Mouse (Mus musculus) limb, embryonic 10.5 days (tissue): Measurements from ENCODE around the gene Ggt1. TPM values are rescaled to one million over a fixed set of nuclear protein-coding genes. Genes with fewer than 3 reads are reported as not detected.
"Not testable (repeated sequence)": the region's sequence is repeated elsewhere in the genome, so short reads cannot be mapped to it uniquely, and the experiment has no call there.

Source experiments
- DNase-seq: peaks from one replicate; pipeline ENCODE4 v3.0.0-alpha.2; 2017; ENCODE audit warnings: low spot score
- H3K27ac ChIP-seq: fragments of 300-500 bp; sonication (generic); 2 replicates; pipeline ENCODE4 v1.5.1; 2016; ENCODE audit warnings: mild to moderate bottlenecking
- H3K27me3 ChIP-seq: fragments of 300-500 bp; sonication (generic); 2 replicates; pipeline ENCODE4 v1.6.1; 2016; ENCODE audit warnings: low read depth, mild to moderate bottlenecking; ENCODE audit not compliant: poor library complexity, severe bottlenecking
- H3K36me3 ChIP-seq: fragments of 300-500 bp; sonication (generic); 2 replicates; pipeline ENCODE4 v1.6.1; 2016; ENCODE audit warnings: mild to moderate bottlenecking, moderate library complexity
- H3K4me1 ChIP-seq: fragments of 300-500 bp; sonication (generic); 2 replicates; pipeline ENCODE4 v1.6.1; 2016
- H3K4me3 ChIP-seq: fragments of 300-500 bp; sonication (generic); 2 replicates; pipeline ENCODE4 v1.5.1; 2016; ENCODE audit warnings: mild to moderate bottlenecking, moderate library complexity
- H3K9me3 ChIP-seq: fragments of 300-500 bp; sonication (generic); replicated peaks from 2 replicates; pipeline ENCODE4 v1.6.1; 2016; ENCODE audit warnings: mild to moderate bottlenecking
- WGBS: fragments of 180-500 bp; shearing (Covaris S2); methylation state at CpG from one replicate; pipeline ENCODE4 v1.1.7; 2016; 5-methylcytosine and 5-hydroxymethylcytosine counted together
- polyA plus RNA-seq: library from polyadenylated mRNA; unstranded; fragments of >200 nt; fragmentation: Nextera tagmentation; extraction: Ambion mirVana; gene quantifications from 2 replicates; pipeline ENCODE4 v1.2.1, GENCODE M21; 2016

The Ggt1 gene
- polyA plus RNA-seq, 1 experiment from 2014 or later, result 1.3 TPM

GRCm38 (mm10) chr10:75525450-75525849 is 36.0 kb upstream of the Ggt1 start:
- H3K27ac ChIP-seq, H3K4me3 ChIP-seq, H3K27me3 ChIP-seq, DNase-seq, H3K9me3 ChIP-seq: not testable (repeated sequence)
- Histone ChIP-seq H3K4me1 (peaks cover 13% of the 10 kb centered on the region), H3K36me3 (peaks cover 93% of the 10 kb centered on the region)
- WGBS, result 95% methylated on average over 9 of the region's 9 CpGs

DNA sequence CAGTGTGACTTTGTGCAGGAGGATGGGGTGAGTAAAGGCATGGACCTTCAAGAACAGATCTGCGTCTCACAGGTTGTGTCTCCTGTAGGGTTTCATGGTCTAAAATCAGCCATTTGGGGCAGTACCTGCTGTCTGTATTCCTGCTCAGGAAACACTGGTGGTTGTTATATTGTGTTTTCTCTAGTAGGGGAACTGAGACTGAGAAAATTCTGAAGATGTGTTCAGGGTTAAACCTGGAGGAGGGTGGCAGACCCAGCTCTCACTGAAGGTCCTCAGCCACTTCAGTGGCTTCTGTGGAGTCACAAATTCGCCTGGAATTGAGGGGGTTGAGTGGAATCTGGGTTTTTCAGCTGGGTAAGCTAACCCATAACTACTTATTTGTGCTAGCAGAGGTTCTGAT is 31.1 kb upstream of the Ggt1 start:
- no peaks in the 10 kb centered on the region for H3K9me3 ChIP-seq
- no peak overlapping the region for H3K27ac ChIP-seq
- H3K4me1 ChIP-seq, result no peaks in the 10 kb centered on the region
- peaks cover 94% of the 10 kb centered on the region for H3K36me3 ChIP-seq
- no peaks in the 10 kb centered on the region for H3K27me3 ChIP-seq
- WGBS, result 91% methylated on average over 2 of the region's 2 CpGs
- no peak overlapping the region for H3K4me3 ChIP-seq
- DNase-seq, result no peak

GRCm38 (mm10) chr10:75531532-75532090 is 29.8 kb upstream of the Ggt1 start:
- DNase-seq, result no peak
- Histone ChIP-seq H3K27me3 (no peaks in the 10 kb centered on the region), H3K9me3 (no peaks in the 10 kb centered on the region), H3K4me1 (no peaks in the 10 kb centered on the region), H3K4me3 (no peak overlapping the region), H3K36me3 (peaks cover 94% of the 10 kb centered on the region), H3K27ac (no peak overlapping the region)
- 96% methylated on average over 9 of the region's 9 CpGs for WGBS

GRCm38 (mm10) chr10:75534216-75534615 is 27.2 kb upstream of the Ggt1 start:
- Histone ChIP-seq H3K27ac (no peak overlapping the region), H3K4me3 (no peak overlapping the region), H3K27me3 (no peaks in the 10 kb centered on the region), H3K36me3 (peaks cover 73% of the 10 kb centered on the region), H3K9me3 (no peaks in the 10 kb centered on the region), H3K4me1 (no peaks in the 10 kb centered on the region)
- no peak for DNase-seq
- WGBS, result 95% methylated on average over 8 of the region's 8 CpGs

- Histone ChIP-seq H3K4me1 (no peaks in the 10 kb centered on the region), H3K27ac (no peak overlapping the region), H3K36me3 (peaks cover 68% of the 10 kb centered on the region), H3K4me3 (no peak overlapping the region), H3K9me3 (no peaks in the 10 kb centered on the region), H3K27me3 (no peaks in the 10 kb centered on the region)
- DNase-seq, result no peak
- 90% methylated on average over 8 of the region's 8 CpGs for WGBS
These were observed 26.5 kb upstream of the Ggt1 start for GRCm38 (mm10) chr10:75534934-75535333.

- no peak for DNase-seq
- H3K36me3 ChIP-seq, result peaks cover 63% of the 10 kb centered on the region
- 95% methylated on average over 2 of the region's 2 CpGs for WGBS
These were observed 26.0 kb upstream of the Ggt1 start for GRCm38 (mm10) chr10:75535423-75535822.

DNA sequence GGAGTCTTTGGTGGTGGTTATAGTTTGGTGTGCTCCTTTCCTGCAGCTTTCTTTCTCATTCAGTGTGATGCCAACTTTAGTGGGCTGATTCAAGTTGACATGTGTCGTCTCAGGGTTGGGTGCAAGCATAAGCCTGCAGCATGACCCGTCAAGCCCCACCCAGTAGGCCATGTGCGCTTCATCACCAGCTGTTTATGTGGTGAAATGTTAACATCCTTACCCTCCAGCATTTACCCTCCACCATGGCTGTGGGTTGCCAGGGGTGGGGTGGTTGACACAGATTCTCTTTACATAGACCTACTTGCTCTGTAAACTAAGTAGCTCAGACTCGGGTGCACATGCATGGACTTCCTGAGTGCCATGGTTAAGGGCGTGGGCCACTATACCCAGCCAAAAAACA is 25.3 kb upstream of the Ggt1 start:
- Histone ChIP-seq H3K36me3 (peaks cover 57% of the 10 kb centered on the region), H3K4me1 (no peaks in the 10 kb centered on the region)
- WGBS, result 95% methylated on average over 5 of the region's 5 CpGs

More at GRCm38 (mm10) chr10:75535423-75535822, 26.0 kb upstream of the Ggt1 start:
- Histone ChIP-seq H3K4me3 (no peak overlapping the region), H3K9me3 (no peaks in the 10 kb centered on the region), H3K27ac (no peak overlapping the region), H3K27me3 (no peaks in the 10 kb centered on the region), H3K4me1 (no peaks in the 10 kb centered on the region)

GRCm38 (mm10) chr10:75547901-75548300 is 13.5 kb upstream of the Ggt1 start:
- no peak for DNase-seq
- Histone ChIP-seq H3K4me1 (peaks cover 19% of the 10 kb centered on the region), H3K27ac (no peak overlapping the region), H3K9me3 (0 out of 2 replicates have a peak, but pooled peaks cover 2% of the 10 kb centered on the region), H3K36me3 (no peaks in the 10 kb centered on the region), H3K27me3 (no peaks in the 10 kb centered on the region), H3K4me3 (no peak overlapping the region)
- WGBS, result 61% methylated on average over 7 of the region's 7 CpGs

More for the DNA sequence above, 25.3 kb upstream of the Ggt1 start:
- no peaks in the 10 kb centered on the region for H3K27me3 ChIP-seq
- no peaks in the 10 kb centered on the region for H3K9me3 ChIP-seq
- no peak overlapping the region for H3K4me3 ChIP-seq
- no peak for DNase-seq
- H3K27ac ChIP-seq, result no peak overlapping the region

DNA sequence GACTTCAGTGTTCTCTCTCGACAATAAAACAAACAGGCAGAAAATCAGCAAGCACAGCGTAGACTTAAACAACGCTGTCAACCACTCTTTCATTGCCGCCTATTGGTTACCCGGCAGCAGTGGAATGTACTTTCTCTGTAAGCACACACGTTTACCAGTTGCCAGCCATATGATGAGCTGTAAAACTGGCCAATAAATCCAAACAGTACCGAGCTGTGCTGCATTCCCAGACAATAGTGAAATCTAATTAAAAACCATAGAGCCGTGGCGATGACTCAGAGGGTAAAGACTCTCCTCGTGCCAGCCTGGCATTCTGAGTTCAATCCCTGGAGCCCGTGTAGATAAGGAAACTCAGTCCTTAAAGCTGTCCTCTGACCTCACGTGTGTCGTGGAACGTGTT is 12.9 kb upstream of the Ggt1 start:
- WGBS, result 68% methylated on average over 14 of the region's 14 CpGs
- H3K4me1 ChIP-seq, result peaks cover 22% of the 10 kb centered on the region
- 0 out of 2 replicates have a peak, but pooled peaks cover 2% of the 10 kb centered on the region for H3K9me3 ChIP-seq
- H3K4me3 ChIP-seq, result no peak overlapping the region
- DNase-seq, result no peak
- no peaks in the 10 kb centered on the region for H3K27me3 ChIP-seq
- H3K36me3 ChIP-seq, result no peaks in the 10 kb centered on the region
- H3K27ac ChIP-seq, result peak overlapping the region; percentile 19; the same call in 1 of the 2 replicates

GRCm38 (mm10) chr10:75549886-75550285 is 11.5 kb upstream of the Ggt1 start:
- Histone ChIP-seq H3K9me3 (0 out of 2 replicates have a peak, but pooled peaks cover under 1% of the 10 kb centered on the region), H3K4me3 (no peak overlapping the region), H3K27me3 (no peaks in the 10 kb centered on the region), H3K36me3 (no peaks in the 10 kb centered on the region), H3K27ac (no peak overlapping the region), H3K4me1 (peaks cover 22% of the 10 kb centered on the region)
- 82% methylated on average over 7 of the region's 7 CpGs for WGBS
- no peak for DNase-seq

- Histone ChIP-seq H3K27ac (no peak overlapping the region), H3K4me3 (no peak overlapping the region), H3K9me3 (no peaks in the 10 kb centered on the region), H3K36me3 (no peaks in the 10 kb centered on the region), H3K4me1 (peaks cover 28% of the 10 kb centered on the region), H3K27me3 (no peaks in the 10 kb centered on the region)
- no peak for DNase-seq
- 58% methylated on average over 12 of the region's 12 CpGs for WGBS
These were observed 10.2 kb upstream of the Ggt1 start for GRCm38 (mm10) chr10:75551175-75551574.

DNA sequence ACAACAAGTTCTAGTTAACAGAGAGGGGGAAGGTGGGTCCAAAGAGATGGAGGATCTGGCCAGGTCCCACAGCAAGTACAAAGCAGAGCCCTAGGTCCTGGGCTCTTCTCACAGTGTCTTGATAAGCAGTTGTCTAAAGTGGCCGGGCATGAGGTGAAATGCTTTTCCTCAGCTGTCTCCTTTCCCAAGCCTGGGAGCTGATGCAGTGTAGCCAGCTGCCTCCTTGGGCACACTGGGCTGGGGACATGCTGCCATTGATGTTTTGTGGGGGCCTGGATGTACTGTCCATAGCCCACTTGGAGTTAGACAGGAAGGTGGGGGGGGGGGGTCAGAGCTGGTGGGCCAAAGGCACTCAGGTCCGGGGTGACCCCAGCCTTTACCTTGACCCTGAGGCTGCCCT is 9.3 kb upstream of the Ggt1 start:
- H3K27me3 ChIP-seq, result no peaks in the 10 kb centered on the region
- no peaks in the 10 kb centered on the region for H3K9me3 ChIP-seq
- H3K4me1 ChIP-seq, result peaks cover 32% of the 10 kb centered on the region
- DNase-seq, result no peak
- no peak overlapping the region for H3K4me3 ChIP-seq
- H3K36me3 ChIP-seq, result no peaks in the 10 kb centered on the region
- WGBS, result 70% methylated on average over 2 of the region's 2 CpGs
- no peak overlapping the region for H3K27ac ChIP-seq

DNA sequence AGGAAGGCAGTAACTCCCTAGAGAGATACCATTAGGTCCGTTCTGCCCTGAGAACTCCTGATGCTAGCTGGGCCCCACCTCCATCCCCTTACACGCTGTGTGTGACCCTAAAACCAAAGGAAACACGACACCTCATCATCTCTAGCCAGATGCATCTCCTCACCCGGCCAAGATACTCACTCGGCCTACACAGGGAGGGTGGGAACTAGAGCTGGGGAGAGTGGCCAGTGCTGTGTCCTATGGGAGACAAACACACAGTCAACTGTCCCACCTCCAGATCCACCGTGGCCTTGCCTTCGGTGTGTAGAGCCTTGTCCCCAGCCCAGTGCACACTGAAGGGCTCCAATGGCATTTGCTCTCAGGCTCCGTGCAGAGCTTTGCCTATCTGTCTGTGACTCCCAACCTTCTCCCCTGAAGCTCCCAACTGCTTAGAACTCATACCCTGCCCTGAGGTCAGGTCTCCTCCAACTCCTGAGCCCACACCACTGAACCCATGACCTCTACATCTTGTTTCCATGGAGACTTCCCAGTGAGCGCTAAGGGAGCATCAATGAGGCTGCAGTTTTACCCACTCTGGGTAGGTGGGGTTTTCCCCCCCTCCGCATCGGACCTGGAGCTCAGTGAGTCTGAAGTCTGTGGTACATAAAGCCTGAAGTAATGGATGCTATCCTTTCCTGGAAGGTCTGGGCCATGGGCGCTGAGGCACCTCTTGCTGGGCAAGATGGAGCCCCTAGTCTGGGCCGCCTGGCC is 8.5 kb upstream of the Ggt1 start:
- Histone ChIP-seq H3K36me3 (no peaks in the 10 kb centered on the region), H3K27me3 (peaks cover 5% of the 10 kb centered on the region), H3K4me3 (no peak overlapping the region), H3K4me1 (peaks cover 30% of the 10 kb centered on the region), H3K27ac (no peak overlapping the region), H3K9me3 (no peaks in the 10 kb centered on the region)
- no peak for DNase-seq
- 63% methylated on average over 13 of the region's 13 CpGs for WGBS
